Mouse (Mus musculus) mesoderm, embryonic 11.5 days (tissue): ENCODE measurements around the gene Gdpd1.
"Not testable (repeated sequence)": the region's sequence is repeated elsewhere in the genome, so short reads cannot be mapped to it uniquely, and the experiment has no call there.

Experiments used
- DNase-seq: peaks from one replicate; pipeline ENCODE4 v3.0.0-alpha.2; 2012; ENCODE audit warnings: low read depth, low spot score

Gdpd1 gene

DNA sequence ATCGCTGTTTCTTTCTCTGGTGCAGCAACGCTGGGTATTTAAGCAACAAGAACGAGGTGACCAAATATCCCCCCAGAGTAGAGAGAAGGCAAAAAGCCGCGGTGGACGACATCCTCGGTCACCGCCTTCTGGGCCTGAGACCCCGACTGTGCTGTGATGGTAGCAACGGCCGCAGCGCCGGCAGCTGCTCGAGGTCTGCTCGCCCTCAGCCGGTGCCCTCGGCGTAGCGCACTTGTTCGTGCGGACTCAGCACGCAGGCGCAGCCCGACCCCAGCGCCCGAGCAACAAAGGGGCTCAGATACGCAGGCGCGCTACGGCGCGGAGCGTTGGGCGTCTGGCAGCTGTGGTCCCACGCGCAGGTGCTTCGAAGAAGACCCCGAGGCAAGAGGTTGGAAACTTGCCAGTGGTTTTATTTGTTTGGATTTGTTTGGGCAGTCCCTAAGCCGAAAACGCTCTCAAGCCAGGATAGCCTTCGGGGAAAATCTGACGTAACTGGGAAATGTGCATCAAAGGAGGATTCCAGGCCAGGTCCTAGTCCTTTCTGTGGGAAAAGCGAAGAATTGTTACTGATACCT is at the start of gene Gdpd1:
Gene Gdpd1 (minus strand): TSS at position 197 of the 575 bp plus-strand sequence.
- peak; percentile 97 for DNase-seq

DNA sequence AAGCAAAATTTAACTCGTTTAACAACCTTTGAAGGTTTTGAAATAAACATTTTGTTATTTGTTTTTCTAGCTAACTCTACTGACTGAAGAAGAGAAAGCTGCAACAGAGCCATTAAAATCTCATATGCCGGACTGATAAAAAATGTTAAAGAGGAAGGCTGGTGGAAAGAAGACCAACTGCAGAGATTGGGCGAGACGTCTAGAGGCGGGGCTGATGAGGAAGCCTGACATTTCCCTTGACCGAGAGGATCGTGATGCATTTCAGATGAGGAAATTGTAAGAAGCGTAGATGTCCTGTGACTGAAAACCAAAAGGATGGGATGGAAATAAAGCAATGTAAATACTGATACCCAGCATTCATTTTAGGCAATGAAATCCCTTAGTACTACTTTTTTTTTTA is 48.0 kb upstream of the Gdpd1 start:
- DNase-seq: no peak

- no peak for DNase-seq
Measured at GRCm38 (mm10) chr11:87110172-87110909, 36.5 kb upstream of the Gdpd1 start.

DNA sequence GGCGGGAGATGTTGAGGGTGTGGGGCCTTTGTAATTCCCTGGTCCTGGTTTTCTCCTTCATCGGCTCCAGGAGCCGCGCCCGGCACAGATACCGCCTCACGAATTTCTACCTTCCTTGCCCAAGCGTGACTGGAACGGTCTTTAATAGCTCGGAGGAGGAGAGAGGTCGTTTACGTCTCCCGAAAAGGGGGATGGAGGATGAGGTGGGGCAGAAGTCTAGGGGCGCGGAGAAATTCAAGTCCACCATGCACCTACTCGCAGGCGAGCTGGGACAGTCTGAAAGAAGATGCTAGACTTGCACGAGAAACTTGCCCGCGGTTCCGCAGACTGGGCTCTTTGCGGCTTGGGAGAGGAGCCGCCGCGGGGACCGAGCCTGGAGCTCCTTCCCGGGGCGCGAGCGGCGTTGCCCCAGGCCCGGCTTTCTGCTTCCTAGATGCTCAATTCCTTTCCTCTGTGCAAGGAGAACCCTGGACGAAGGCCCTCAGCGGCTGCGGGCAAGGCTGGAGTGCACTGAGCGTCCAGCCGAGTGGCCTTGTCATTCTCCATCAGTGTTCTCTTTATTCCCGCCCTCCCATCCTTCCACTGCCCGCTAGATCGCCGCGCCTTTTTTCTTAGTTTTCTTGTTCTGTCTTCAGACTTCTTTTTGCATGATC is 35.8 kb upstream of the Gdpd1 start:
- DNase-seq: peak; percentile 45

DNA sequence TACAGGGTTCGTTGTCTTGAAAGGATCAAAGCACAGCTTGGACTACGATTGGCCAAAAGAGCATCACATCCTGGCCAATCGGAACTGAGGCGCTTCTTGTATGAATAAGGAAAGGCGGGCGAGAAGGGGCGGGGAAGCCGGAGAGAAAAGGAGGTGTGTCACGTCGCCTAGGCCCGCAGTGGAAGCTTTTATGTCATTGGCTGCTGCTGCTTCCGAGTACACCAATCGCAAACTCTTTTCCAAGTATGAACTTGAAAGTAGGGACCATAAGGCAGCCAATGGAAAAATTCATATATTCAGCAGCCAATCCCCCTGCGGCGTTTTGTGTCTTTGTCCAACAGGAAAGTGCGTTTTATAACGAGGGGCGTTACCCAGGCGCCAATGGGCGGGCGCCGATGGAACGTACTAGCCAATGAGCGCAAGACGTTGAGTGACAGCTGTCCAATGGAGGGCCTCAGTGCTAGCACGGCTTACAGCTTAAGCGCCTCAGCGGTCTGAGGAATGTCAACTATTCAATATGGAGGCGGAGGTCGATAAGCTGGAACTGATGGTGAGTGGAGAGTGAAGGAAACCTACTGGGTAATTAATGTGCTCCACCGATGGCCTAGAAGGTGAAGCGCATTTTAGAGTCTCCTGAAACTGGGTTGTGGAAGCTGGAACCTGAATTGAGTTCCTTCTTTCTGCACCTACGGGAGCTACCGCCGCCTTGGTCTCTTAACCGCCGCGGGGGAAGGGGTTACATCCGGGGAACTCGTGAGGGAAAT is 35.1 kb upstream of the Gdpd1 start, which contains the start of gene Ska2:
Gene Ska2 (plus strand): TSS at position 480 of the 764 bp plus-strand sequence.
- peak; percentile 100 for DNase-seq

- no peak for DNase-seq
Measured at GRCm38 (mm10) chr11:87108409-87108754, 34.5 kb upstream of the Gdpd1 start, which contains the start of gene Prr11. Gene Prr11, minus strand, starts transcription at chr11:87108708.

DNA sequence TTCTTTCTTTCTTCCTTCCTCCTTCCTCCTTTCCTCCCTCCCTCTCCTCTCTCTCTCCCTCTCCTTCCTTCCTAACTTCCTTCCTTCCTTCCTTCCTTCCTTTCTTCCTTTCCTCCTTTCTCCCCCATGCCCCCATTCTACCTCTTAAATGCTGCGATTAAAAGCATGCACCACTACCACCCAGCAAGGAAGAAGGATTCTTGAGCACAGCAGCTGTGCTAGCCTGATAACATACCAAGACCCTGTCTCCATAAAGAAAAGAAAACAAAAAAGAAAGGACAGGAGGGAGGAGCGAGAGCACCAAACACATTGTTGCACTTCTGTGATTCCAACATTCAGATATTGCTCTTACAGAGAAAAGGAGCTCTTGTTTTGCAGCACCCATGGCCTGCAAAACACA is 13.3 kb upstream of the Gdpd1 start:
- no peak for DNase-seq

- peak; percentile 83 for DNase-seq
Measured at GRCm38 (mm10) chr11:87086290-87086984, 12.6 kb upstream of the Gdpd1 start, which contains the start of gene Smg8. Gene Smg8, minus strand, starts transcription at chr11:87086774.

GRCm38 (mm10) chr11:87085461-87085860 is 11.6 kb upstream of the Gdpd1 start:
- DNase-seq: no peak

GRCm38 (mm10) chr11:87083712-87084111 is 9.8 kb upstream of the Gdpd1 start:
- no peak for DNase-seq

GRCm38 (mm10) chr11:87073343-87073865 is 458 bp downstream of the Gdpd1 start:
- peak; percentile 79 for DNase-seq

GRCm38 (mm10) chr11:87062087-87062486 is 11.8 kb downstream of the Gdpd1 start:
- DNase-seq: no peak

GRCm38 (mm10) chr11:87060410-87060809 is 13.5 kb downstream of the Gdpd1 start:
- no peak for DNase-seq

- no peak for DNase-seq
Measured at GRCm38 (mm10) chr11:87056286-87056685, 17.6 kb downstream of the Gdpd1 start.

DNA sequence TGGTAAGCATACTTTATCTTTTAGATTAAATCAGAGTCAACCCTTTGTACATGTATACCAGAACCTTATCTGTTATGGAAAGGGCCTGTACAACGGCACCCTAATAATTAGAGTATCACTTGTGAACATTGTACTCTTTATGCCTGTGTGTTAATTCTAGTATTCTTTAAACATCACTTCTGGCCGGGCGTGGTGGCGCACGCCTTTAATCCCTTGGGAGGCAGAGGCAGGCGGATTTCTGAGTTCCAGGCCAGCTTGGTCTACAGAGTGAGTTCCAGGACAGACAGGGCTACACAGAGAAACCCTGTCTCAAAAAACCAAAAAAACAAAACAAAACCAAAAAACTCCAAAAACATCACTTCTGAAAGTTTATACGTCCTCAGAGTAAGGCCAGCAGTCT is 25.0 kb downstream of the Gdpd1 start:
- not testable (repeated sequence) for DNase-seq

GRCm38 (mm10) chr11:87046968-87047367 is 26.9 kb downstream of the Gdpd1 start:
- DNase-seq: no peak

- DNase-seq: no peak
Measured at GRCm38 (mm10) chr11:87043052-87043451, 30.8 kb downstream of the Gdpd1 start.

DNA sequence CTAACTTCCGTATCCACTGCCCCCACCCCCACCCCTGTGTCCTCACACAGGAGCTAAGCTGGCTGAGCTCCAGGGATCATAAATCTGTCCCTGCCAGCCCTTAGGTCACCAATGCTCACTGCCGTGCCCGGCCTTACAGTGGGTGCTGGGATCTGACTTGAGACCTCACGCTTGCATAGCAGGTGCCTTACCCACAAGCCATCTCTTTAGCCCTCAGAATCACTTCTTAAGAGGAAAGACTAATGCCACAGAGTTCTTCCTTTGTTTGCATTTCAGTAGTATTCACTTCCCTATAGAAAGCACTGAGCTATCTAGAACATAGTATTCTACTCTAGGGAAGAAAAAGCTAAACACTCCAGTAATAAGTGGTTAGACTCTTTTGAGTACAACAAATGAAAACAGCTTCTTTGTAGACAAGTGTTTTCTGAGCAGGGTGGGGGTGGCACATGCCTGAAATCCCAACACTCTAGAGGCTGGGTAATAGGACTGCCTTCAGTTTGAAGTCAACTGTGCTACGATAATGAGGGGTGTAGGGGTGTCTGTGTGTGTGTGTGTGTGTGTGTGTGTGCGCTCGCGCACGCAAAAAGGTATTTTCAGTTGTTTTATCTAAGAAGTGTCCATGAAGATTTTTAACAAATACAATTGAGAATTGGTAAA is 34.4 kb downstream of the Gdpd1 start:
- no peak for DNase-seq

DNA sequence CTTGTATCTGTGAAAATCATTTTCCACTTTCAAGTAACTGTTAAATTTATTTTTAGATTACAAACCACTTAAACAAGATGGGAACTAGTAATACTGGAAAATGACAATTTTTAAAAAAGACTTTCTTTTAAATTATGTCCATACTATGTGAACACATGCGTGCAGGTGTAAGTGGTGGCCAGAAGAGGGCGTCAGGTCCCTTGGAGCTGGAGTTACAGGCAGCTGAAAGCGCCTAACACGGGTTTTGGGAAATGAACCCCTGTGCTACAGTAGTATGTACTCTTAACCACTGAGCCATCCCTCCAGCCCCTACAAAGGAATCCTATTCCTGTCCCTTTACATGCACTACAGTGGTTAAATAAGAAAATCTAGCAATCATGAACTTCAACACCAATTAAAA is 37.7 kb downstream of the Gdpd1 start:
- DNase-seq: no peak

DNA sequence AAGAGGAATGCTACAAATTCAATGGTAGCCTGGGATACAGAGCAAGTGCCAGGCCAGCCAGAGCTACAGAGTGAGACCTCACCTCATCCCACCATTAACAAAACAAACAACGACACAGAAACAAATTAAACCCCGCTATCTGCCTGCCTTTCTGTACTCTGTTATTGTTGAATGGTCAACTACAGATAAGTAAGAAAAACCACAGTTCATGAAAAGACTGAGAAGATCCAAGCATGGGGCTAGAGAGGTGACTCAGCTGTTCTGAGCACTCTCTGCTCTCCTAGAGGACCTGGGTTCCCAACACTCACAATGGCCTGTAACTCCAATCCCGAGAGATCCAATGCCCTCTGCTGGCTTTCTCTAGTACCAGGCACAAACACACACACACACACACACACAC is 45.6 kb downstream of the Gdpd1 start:
- DNase-seq: no peak
